Mouse (Mus musculus): ENCODE results near the gene Mei1. TPM values are rescaled to one million over a fixed set of nuclear protein-coding genes. Genes with fewer than 3 reads are reported as not detected.

Gene Mei1
- polyA plus RNA-seq, 1 experiment = 0.07 TPM

- TF ChIP-seq POLR2A (IDR thresholded peaks at IDR 0.05; ENCODE audit: borderline replicate concordance, extremely low read depth, insufficient read depth, insufficient read length, poor library complexity, severe bottlenecking) (no peak), CTCF (IDR thresholded peaks at IDR 0.05; ENCODE audit: borderline replicate concordance, extremely low read depth, insufficient read depth, insufficient read length) (no peak)
These were observed 23.4 kb upstream of the Mei1 start for GRCm38 (mm10) chr15:82046246-82046891.

DNA sequence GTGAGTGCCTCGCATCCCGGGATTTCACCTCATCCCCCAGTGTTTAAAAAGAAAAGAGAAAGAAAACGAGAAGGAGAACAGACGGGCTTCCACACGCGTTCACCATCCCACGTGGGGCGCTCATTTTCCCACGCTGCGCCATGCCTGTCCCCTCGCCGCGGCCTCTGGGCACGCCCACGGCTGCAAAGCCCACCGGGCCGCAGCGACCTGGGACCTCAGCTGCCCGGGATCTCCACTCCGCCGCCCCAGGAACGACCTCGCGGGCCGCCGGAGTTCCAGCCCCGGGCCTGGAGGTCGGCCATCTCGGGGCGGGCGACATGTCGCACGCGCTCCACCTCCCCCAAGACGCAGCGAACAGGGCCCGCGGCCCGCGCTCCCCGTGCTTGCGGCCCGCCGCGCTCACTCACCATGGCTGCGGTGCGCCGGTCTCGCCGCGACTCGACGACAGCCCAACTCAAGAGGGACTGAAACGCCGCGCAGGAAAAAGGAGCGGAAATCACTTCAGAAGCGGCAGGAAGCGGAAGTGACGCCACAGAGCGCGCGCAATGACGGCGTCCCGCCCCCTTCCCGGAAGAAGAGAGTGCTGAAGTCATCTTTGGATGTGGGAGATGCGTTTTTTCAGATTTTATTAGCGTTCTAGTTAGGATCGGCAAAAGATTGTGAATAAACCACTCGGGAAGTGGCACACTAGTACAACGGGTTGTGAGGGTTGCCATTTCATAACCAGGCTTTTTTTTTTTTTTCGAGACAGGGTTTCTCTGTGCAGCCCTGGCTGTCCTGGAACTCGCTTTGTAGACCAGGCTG lies 22.5 kb upstream of the Mei1 start, which contains the start of gene Snu13:
Gene Snu13, minus strand, starts transcription at position 519 of the 804 bp plus-strand sequence.
- peak; percentile 97 for DNase-seq (ENCODE audit: low read depth)
- TF ChIP-seq POLR2A (IDR thresholded peaks at IDR 0.05; ENCODE audit: borderline replicate concordance, extremely low read depth, insufficient read depth, insufficient read length, poor library complexity, severe bottlenecking) (peak; percentile 26; the same call in 1 of the 2 replicates), CTCF (IDR thresholded peaks at IDR 0.05; ENCODE audit: borderline replicate concordance, extremely low read depth, insufficient read depth, insufficient read length) (no peak)

More at GRCm38 (mm10) chr15:82046246-82046891, 23.4 kb upstream of the Mei1 start:
- DNase-seq (ENCODE audit: low read depth) = no peak

DNA sequence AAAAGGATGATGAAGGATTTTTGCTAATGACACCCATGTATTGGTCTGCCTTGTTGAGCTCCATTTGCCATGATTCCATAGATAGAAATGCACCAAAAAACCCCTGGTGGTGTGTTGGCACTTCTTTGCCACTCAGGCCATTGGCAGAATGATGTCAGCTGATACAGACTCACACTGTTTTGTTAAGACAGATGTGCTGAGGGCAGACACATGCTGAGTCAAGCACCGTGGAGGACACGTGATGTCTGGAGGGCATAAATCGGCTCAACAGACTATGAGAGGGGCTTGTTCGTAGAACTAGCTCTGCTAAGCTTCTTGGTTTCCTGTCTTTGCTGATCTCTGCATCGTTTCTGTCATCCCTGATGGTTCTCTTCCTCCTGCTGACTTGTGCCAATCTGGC lies 17.3 kb upstream of the Mei1 start:
- TF ChIP-seq POLR2A (IDR thresholded peaks at IDR 0.05; ENCODE audit: borderline replicate concordance, extremely low read depth, insufficient read depth, insufficient read length, poor library complexity, severe bottlenecking) (no peak), CTCF (IDR thresholded peaks at IDR 0.05; ENCODE audit: borderline replicate concordance, extremely low read depth, insufficient read depth, insufficient read length) (no peak)
- no peak for DNase-seq (ENCODE audit: low read depth)

- no peak for DNase-seq (ENCODE audit: low read depth)
- TF ChIP-seq CTCF (IDR thresholded peaks at IDR 0.05; ENCODE audit: borderline replicate concordance, extremely low read depth, insufficient read depth, insufficient read length) (no peak), POLR2A (IDR thresholded peaks at IDR 0.05; ENCODE audit: borderline replicate concordance, extremely low read depth, insufficient read depth, insufficient read length, poor library complexity, severe bottlenecking) (no peak)
These were observed 11.0 kb upstream of the Mei1 start, which contains the start of gene 4930407I10Rik for GRCm38 (mm10) chr15:82058719-82059201. Gene 4930407I10Rik (plus strand): TSS chr15:82059151.

- TF ChIP-seq CTCF (IDR thresholded peaks at IDR 0.05; ENCODE audit: borderline replicate concordance, extremely low read depth, insufficient read depth, insufficient read length) (no peak), POLR2A (IDR thresholded peaks at IDR 0.05; ENCODE audit: borderline replicate concordance, extremely low read depth, insufficient read depth, insufficient read length, poor library complexity, severe bottlenecking) (no peak)
- no peak for DNase-seq (ENCODE audit: low read depth)
These were observed 5.9 kb upstream of the Mei1 start for GRCm38 (mm10) chr15:82063909-82064308.

- peak; percentile 88 for DNase-seq (ENCODE audit: low read depth)
These were observed 4.3 kb upstream of the Mei1 start for GRCm38 (mm10) chr15:82065511-82065910.

DNA sequence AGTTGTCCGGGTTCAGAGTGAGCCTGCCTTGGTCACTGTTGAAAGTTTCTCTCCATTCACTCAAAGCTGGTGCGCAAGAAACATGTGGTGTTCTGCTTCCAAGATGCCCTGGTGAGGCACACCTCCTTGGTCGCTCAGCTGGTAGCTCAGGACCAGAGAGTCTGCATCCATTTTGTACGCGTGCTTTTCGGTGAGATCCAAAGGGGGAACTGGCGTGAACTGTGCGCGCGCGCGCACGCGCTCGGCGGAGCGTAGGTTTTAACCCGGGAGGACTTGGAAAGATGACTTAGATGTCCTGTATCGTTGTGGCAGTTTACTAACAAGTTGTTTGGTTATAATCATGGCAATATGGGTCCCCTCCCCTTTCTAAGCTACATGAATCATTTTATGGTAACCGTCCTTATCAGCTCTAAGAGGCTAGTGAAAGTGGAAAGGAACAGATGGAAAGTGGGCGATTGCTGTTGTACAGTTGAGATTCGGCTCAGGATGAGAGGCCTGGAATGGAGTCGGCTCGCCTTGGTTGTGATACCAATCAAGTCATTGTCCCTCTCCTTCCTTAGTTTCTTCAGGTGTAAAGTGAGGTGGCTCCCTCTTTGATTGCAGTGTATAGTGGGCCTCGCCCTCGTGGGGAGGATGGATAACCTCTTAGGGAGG lies 2.1 kb downstream of the Mei1 start:
- DNase-seq (ENCODE audit: low read depth) = no peak
- no peak for TF ChIP-seq CTCF (IDR thresholded peaks at IDR 0.05; ENCODE audit: borderline replicate concordance, extremely low read depth, insufficient read depth, insufficient read length)
- no peak for TF ChIP-seq POLR2A (IDR thresholded peaks at IDR 0.05; ENCODE audit: borderline replicate concordance, extremely low read depth, insufficient read depth, insufficient read length, poor library complexity, severe bottlenecking)

More at GRCm38 (mm10) chr15:82065511-82065910, 4.3 kb upstream of the Mei1 start:
- TF ChIP-seq CTCF (IDR thresholded peaks at IDR 0.05; ENCODE audit: borderline replicate concordance, extremely low read depth, insufficient read depth, insufficient read length) (peak; percentile 83), POLR2A (IDR thresholded peaks at IDR 0.05; ENCODE audit: borderline replicate concordance, extremely low read depth, insufficient read depth, insufficient read length, poor library complexity, severe bottlenecking) (no peak)

- DNase-seq (ENCODE audit: low read depth) = no peak
- TF ChIP-seq CTCF (IDR thresholded peaks at IDR 0.05; ENCODE audit: borderline replicate concordance, extremely low read depth, insufficient read depth, insufficient read length) = no peak
- TF ChIP-seq POLR2A (IDR thresholded peaks at IDR 0.05; ENCODE audit: borderline replicate concordance, extremely low read depth, insufficient read depth, insufficient read length, poor library complexity, severe bottlenecking) = no peak
These were observed 3.7 kb downstream of the Mei1 start for GRCm38 (mm10) chr15:82073490-82073889.

DNA sequence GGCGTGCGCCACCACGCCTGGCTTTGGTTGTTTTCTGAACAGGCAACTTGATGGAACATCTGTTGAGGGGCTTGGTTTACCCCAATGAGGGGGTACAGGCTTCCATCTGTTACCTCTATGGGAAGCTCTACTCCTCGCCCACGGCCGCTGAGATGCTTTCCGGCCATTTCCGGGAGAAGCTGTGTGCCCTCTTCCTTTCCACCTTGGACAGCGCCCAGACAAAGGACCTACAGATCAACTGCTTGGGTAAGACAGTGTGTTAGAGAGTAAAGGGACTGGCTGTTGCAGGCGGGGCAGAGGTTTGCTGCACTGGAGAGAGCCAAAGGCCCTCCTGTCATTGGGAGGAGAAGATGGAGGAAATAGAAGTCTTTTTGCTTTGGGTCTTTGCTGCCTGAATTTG lies 10.1 kb downstream of the Mei1 start:
- no peak for DNase-seq (ENCODE audit: low read depth)

DNA sequence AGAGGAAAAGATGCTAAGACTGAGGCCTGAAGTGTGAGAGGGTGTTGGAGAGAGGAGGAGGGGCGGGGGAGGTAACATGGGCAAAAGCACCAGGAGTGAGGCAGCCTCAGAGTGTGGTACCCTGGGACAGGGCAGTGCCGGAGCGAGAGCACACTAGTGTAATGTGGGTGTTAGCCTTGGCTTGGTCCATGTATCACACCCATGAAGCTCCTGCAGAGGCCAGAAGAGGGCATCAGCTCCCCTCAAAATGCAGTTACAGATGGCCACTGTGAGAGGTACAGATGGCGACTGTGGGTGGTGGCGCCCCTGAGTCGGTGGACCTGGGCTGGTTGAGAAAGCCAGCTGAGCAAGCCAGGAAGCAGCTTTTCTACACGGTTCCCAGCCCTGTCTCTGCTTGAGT lies 11.4 kb downstream of the Mei1 start:
- TF ChIP-seq POLR2A (IDR thresholded peaks at IDR 0.05; ENCODE audit: borderline replicate concordance, extremely low read depth, insufficient read depth, insufficient read length, poor library complexity, severe bottlenecking) (no peak), CTCF (IDR thresholded peaks at IDR 0.05; ENCODE audit: borderline replicate concordance, extremely low read depth, insufficient read depth, insufficient read length) (peak; percentile 66; the same call in 1 of the 2 replicates)
- peak; percentile 72 for DNase-seq (ENCODE audit: low read depth)

More for the DNA sequence above, 10.1 kb downstream of the Mei1 start:
- TF ChIP-seq POLR2A (IDR thresholded peaks at IDR 0.05; ENCODE audit: borderline replicate concordance, extremely low read depth, insufficient read depth, insufficient read length, poor library complexity, severe bottlenecking) (no peak), CTCF (IDR thresholded peaks at IDR 0.05; ENCODE audit: borderline replicate concordance, extremely low read depth, insufficient read depth, insufficient read length) (no peak)

DNA sequence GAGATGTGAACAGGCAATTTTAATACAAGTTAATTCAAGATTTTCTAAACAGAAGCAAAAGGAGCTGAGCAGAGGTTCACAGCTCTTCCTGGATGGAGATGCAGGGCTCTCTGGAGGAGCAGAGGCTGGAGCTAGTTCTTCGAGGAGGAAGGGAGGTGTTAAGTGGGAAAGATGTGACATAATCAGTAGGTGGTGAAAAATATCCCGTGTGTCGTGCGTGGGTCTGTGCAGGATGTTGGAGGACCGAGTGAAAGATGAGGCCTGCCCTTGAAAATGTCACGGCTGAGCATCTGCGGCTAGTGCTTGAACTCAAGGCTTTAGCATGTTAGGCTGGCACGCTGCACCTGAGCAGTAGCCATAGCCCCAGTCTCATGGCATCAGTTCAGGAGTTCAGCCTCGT lies 15.8 kb downstream of the Mei1 start:
- DNase-seq (ENCODE audit: low read depth) = no peak
- no peak for TF ChIP-seq CTCF (IDR thresholded peaks at IDR 0.05; ENCODE audit: borderline replicate concordance, extremely low read depth, insufficient read depth, insufficient read length)
- no peak for TF ChIP-seq POLR2A (IDR thresholded peaks at IDR 0.05; ENCODE audit: borderline replicate concordance, extremely low read depth, insufficient read depth, insufficient read length, poor library complexity, severe bottlenecking)
